Mouse (Mus musculus): ENCODE data around the gene Pom121.

- TF ChIP-seq CTCF (IDR thresholded peaks at IDR 0.05; ENCODE audit: low read depth, low read length) (peak; percentile 73), POLR2A (IDR thresholded peaks at IDR 0.05; ENCODE audit: extremely low read depth, insufficient read depth, low read length) (no peak)
Measured at GRCm38 (mm10) chr5:135363540-135363939, 30.8 kb downstream of the Pom121 start.

Data from liver, adult 2 months (tissue).